Mouse (Mus musculus): Measurements from ENCODE around the gene Pdzd4.

Pdzd4 gene

GRCm38 (mm10) chrX:73824185-73825151, at the start of gene Pdzd4:
Pdzd4 (minus strand) TSS chrX:73824969.
- no peak for DNase-seq (ENCODE audit: low spot score in 2 of 2)

- no peak for DNase-seq (ENCODE audit: low spot score in 2 of 2)
Observed at GRCm38 (mm10) chrX:73871956-73872355, 47.2 kb upstream of the Pdzd4 start.

GRCm38 (mm10) chrX:73871474-73871873, 46.7 kb upstream of the Pdzd4 start:
- no peak for DNase-seq (ENCODE audit: low spot score in 2 of 2)

GRCm38 (mm10) chrX:73869334-73869733, 44.6 kb upstream of the Pdzd4 start:
- DNase-seq (ENCODE audit: low spot score in 2 of 2): no peak

GRCm38 (mm10) chrX:73867852-73868251, 43.1 kb upstream of the Pdzd4 start:
- DNase-seq (ENCODE audit: low spot score in 2 of 2): no peak

- DNase-seq (ENCODE audit: low spot score in 2 of 2): no peak
Observed at GRCm38 (mm10) chrX:73867256-73867655, 42.5 kb upstream of the Pdzd4 start.

GRCm38 (mm10) chrX:73864692-73865091, 39.9 kb upstream of the Pdzd4 start:
- no peak for DNase-seq (ENCODE audit: low spot score in 2 of 2)

GRCm38 (mm10) chrX:73855087-73855408, 30.3 kb upstream of the Pdzd4 start:
- DNase-seq (ENCODE audit: low spot score in 2 of 2): no peak

- DNase-seq (ENCODE audit: low spot score in 2 of 2): no peak
Observed at GRCm38 (mm10) chrX:73854326-73855086, 29.7 kb upstream of the Pdzd4 start.

- no peak for DNase-seq (ENCODE audit: low spot score in 2 of 2)
Observed at GRCm38 (mm10) chrX:73836691-73837090, 11.9 kb upstream of the Pdzd4 start.

- DNase-seq (ENCODE audit: low spot score in 2 of 2): no peak
Observed at GRCm38 (mm10) chrX:73835731-73836130, 11.0 kb upstream of the Pdzd4 start.

- DNase-seq (ENCODE audit: low spot score in 2 of 2): no peak
Observed at GRCm38 (mm10) chrX:73823747-73824146, 1.0 kb downstream of the Pdzd4 start.

- DNase-seq (ENCODE audit: low spot score in 2 of 2): no peak
Observed at GRCm38 (mm10) chrX:73816596-73817314, 8.0 kb downstream of the Pdzd4 start.

- DNase-seq (ENCODE audit: low spot score in 2 of 2): no peak
Observed at GRCm38 (mm10) chrX:73815072-73815471, 9.7 kb downstream of the Pdzd4 start.

GRCm38 (mm10) chrX:73805814-73806213, 19.0 kb downstream of the Pdzd4 start:
- DNase-seq (ENCODE audit: low spot score in 2 of 2): no peak

- peak; percentile 45 to 66 for DNase-seq (ENCODE audit: low spot score in 2 of 2)
Observed at GRCm38 (mm10) chrX:73798502-73798901, 26.3 kb downstream of the Pdzd4 start.

GRCm38 (mm10) chrX:73797511-73797910, 27.3 kb downstream of the Pdzd4 start:
- no peak for DNase-seq (ENCODE audit: low spot score in 2 of 2)

- no peak for DNase-seq (ENCODE audit: low spot score in 2 of 2)
Observed at GRCm38 (mm10) chrX:73793505-73793904, 31.3 kb downstream of the Pdzd4 start.

GRCm38 (mm10) chrX:73793039-73793438, 31.7 kb downstream of the Pdzd4 start:
- DNase-seq (ENCODE audit: low spot score in 2 of 2): no peak

GRCm38 (mm10) chrX:73788501-73788900, 36.3 kb downstream of the Pdzd4 start:
- DNase-seq (ENCODE audit: low spot score in 2 of 2): no peak

- no peak for DNase-seq (ENCODE audit: low spot score in 2 of 2)
Observed at GRCm38 (mm10) chrX:73787225-73787558, 37.6 kb downstream of the Pdzd4 start.

All from spleen, postnatal 14 days (tissue).